Mouse (Mus musculus) brain, embryonic 18.5 days (tissue): ENCODE results near the gene Tekt3.

Experiments used
- DNase-seq: peaks from one replicate; pipeline ENCODE4 v3.0.0-alpha.2; 2012; ENCODE audit warnings: low read depth, low spot score

Tekt3 gene

DNA sequence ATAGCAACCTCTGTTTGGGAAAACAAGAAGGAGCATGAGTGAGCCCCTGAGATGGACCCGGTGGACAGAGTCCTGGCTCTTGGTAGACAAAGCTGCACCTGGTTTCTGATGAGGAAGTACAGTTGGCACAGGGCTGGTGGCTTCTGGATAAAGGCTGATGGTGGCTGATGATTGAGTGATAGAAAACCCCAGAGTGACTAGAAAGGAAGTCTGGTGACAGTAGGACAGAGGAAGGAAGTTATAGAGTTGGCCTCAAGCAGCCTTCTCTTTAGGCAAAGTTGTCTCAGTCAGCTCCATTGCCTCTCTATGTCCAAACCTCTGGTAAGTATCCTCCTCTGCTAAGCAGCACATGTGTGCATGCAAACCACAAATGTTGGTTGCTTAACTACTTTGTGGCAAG lies 1.5 kb upstream of the Tekt3 start:
- DNase-seq, result no peak

DNA sequence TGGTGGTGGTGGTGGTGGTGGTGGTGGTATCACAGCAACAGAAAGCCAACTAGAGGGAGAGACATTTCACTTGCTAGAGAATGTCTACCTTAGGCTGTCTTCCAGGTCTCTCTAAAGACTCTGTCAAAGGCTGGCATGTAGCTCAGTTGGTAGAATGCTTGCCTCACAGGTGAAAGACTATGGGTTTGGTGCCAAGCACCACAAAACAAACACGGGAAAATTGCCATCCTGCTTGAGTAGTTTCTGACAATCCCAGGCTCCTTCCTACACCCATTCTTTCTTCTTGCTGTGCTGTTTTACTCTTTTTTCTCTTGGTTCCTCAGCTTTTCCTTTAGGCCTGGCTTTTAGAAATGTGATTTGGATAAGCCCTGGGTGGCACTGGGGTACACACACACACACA lies 5.1 kb downstream of the Tekt3 start:
- DNase-seq, result no peak

DNA sequence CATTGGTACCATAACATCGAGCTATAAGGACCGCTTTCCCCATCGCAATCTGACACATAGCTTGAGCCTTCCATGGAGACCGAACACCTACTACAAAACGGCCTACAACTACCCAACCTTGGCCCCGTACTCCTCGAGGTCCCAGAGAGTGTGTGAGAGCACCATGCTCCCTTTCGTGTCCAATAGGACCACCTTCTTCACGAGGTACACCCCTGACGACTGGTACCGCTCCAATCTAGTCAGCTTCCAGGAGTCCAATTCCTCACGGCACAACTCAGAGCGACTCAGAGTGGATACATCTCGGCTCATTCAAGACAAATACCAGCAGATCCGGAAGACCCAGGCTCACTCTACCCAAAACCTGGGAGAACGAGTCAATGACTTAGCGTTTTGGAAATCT lies 8.6 kb downstream of the Tekt3 start:
- DNase-seq, result no peak

DNA sequence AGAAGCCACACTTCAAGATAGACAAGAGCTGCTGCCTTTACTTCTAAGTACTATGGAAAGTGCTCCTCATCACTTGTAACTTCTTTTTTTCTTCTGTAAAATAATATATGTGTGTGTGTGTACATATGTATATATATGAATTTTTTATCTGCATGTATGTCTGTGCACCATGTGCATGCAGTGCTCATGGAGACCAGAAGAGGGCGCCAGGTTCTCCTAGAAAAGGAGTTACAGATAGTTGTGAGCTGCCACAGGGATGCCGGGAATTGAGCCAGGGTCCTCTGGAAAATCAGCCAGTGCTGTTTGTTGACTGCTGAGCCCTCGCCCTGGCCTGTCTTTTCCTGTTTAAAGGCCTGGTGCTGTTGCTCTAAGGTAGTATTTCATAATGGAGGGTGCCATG lies 23.1 kb downstream of the Tekt3 start:
- no peak for DNase-seq

DNA sequence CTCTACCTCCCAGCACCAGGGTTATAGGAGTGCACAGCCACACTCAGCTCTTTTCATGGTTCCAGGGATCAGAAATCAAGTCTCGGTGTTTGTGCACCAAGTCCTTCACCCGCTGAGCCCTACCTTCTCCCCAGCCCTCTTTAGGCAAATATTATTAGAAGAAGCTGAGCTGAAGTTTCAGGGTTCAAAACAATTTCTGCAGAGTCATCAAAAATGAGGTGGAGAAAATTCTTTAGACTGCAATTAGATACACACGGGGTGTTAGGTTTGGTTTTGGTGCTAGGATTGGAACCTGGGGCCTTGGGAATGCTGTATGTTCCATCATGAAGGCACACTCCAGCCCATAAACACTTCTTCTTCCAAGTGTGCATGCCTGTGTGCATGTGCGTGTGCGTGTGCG lies 27.2 kb downstream of the Tekt3 start:
- DNase-seq, result no peak

GRCm38 (mm10) chr11:63090210-63090609 lies 28.8 kb downstream of the Tekt3 start:
- no peak for DNase-seq

GRCm38 (mm10) chr11:63090986-63091385 lies 29.5 kb downstream of the Tekt3 start:
- DNase-seq, result no peak

GRCm38 (mm10) chr11:63092271-63092670 lies 30.8 kb downstream of the Tekt3 start:
- DNase-seq, result no peak

DNA sequence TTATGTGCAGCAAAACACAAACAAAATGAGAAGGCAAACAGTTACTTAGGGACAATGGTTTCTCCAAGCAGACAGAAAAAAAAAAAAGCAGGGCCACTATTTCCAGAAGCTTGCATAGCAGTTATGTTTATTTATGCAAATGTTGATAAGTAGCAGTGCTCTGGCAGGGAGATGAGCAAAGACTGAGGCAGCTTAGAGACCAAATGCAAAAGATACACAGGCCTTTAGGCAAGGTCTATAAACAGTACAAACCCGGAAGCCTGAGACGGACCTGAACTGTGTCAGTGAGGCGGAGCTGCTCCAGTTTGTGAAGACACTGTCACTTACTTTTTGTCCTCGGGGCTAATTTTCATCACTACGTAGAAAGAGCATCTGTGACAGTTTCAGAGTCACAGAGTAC lies 32.1 kb downstream of the Tekt3 start:
- no peak for DNase-seq

DNA sequence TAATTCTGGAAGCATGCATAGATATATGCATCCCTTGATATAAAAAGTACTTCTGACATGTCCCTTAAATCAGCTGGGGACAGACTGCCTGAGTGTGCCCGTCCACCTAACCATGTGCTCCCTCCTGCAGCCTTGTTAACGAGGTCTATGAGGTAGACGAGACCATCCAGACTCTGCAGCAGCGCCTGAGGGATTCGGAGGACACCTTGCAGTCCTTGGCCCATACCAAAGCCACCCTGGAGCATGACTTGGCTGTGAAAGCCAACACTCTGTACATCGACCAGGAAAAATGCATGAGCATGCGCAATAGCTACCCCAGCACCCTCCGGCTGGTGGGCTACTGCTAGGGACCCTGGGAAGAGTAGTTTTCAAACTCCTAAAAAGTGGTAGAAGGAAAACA lies 33.0 kb downstream of the Tekt3 start:
- no peak for DNase-seq

- DNase-seq, result no peak
These were observed 36.6 kb downstream of the Tekt3 start for GRCm38 (mm10) chr11:63098016-63098415.

DNA sequence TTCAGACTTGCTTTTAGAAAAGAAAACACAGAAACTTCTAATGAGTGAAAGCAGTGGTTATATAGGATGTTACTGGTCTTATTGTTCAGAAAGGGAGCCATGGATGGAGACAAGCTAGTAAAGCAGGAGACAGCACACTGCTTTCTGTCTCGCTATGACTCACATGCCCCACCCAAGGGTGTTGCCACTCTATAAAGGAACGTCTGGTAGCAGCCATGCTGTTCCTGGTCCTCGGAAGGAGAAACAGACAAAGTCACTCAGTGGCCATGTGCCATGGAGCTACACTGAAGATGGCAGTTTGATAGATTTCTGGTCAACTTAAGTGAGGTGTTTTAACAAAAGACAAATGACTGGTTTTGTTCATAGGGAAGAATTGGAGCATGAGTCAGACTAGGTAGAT lies 37.9 kb downstream of the Tekt3 start:
- no peak for DNase-seq

- no peak for DNase-seq
These were observed 41.8 kb downstream of the Tekt3 start for GRCm38 (mm10) chr11:63103256-63103655.

DNA sequence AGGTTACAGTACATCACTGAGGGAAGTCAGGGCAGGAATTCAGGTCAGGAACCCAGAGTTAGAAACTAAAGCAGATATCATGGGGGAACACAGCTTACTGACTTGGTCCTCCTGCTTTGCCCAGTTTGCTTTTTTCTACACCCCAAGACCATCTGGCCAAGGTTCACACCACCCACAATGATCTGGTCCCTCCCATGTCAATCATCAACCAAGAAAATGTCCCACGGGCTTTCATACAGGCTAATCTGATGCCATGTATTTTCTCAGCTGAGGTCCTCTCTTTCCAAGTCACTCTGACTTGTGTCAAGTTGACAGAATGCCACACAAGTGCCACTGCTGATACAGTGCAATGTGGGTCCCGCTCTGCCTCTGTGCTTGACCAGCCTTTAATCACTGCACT lies 42.6 kb downstream of the Tekt3 start:
- no peak for DNase-seq

DNA sequence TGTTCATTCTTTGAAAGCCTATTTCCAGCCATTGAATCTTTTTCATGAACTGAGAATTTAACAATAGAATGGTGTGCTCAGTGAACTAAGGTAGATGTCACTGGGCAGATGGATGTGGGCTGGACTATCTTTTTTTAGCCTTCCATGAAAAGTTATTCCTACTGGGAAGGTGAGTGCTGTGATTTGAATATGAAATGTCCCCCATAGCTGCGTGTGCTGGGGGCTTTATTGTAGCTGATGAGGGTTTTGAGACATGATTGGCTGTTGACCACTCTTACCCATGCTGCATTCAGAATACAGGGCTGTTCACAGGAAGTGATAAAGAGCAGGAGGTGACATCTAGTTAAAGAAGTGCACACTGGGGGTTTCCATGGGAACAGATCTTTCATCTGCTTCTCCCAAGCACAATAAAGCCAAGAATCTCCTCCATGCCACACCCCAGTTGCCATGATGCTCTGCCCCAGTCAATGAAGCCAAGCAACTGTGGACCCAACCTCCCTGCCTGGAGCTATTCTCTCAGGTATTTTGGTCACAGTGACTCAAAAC lies 47.8 kb downstream of the Tekt3 start:
- DNase-seq, result no peak

DNA sequence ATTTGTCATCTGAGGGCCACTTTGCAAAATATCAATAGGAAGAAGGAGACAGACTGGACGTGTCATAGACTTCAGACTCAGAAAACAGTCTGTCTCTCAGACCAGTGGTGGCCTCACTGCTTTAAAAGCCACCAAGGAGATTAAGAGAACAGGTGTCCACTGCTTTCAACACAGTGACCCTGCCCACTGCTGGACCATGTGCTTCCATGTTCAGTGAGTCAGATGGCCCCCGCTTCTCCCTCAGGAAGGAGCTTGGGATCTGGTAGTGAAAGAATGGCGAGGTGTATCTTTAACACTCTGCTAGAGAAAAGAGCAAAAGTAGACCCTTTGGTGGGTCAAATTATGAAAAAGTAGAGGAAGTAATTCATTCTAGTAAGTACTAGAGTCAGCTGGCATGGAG lies 48.9 kb downstream of the Tekt3 start:
- no peak for DNase-seq

GRCm38 (mm10) chr11:63114807-63115641 lies 53.6 kb downstream of the Tekt3 start:
- no peak for DNase-seq

GRCm38 (mm10) chr11:63116652-63117051 lies 55.2 kb downstream of the Tekt3 start:
- DNase-seq, result no peak

GRCm38 (mm10) chr11:63117266-63117665 lies 55.8 kb downstream of the Tekt3 start:
- DNase-seq, result no peak

DNA sequence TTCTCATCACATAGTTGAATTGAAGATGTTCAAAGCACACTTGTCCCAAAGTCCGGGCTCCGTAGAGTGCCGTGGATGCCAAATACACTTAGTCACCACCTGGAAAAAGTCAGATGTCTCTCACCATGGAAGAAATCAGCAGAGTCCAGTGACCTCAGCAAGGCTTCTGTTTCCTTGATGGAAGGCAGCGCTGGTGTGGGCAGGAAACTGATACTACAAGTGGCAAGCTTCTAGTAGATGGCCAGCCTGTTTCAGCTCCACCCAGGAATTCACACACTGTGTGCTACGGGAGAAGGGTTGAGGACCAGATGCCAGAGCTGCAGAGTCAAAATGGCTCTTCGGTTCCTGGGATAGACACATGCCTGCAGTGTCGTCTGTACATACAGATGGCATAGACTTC lies 58.3 kb downstream of the Tekt3 start:
- no peak for DNase-seq

- no peak for DNase-seq
These were observed 60.8 kb downstream of the Tekt3 start for GRCm38 (mm10) chr11:63122249-63122648.

DNA sequence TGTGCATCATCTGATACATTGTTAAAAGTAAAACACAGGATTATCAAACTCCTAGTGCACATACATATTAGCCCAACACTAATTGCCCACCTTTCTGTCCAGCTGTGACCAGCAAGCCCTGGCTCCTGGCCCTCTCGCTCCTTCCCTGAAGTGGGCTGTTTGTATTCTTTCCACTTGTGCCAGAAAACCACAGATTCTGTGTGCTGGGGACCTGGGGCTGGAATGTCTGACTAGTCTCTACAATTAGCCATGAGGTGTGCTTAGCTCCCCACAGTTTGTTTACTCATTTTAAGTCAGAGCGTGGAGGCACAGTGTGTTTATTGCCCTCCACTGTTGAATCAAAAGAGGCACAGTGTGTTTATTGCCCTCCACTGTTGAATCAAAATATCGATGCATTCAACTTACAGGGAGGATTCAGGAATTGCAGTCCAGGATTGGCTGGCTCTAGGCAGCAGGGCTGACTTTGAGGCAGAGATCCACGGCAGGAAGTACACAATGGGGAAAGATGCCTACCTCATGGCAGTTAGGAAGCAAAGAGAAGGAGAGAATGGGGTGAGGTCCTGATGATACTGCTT lies 61.4 kb downstream of the Tekt3 start:
- no peak for DNase-seq

- DNase-seq, result no peak
These were observed 62.9 kb downstream of the Tekt3 start for GRCm38 (mm10) chr11:63124316-63124715.
